Mouse (Mus musculus): Measurements from ENCODE around the gene Gm20388.

DNA sequence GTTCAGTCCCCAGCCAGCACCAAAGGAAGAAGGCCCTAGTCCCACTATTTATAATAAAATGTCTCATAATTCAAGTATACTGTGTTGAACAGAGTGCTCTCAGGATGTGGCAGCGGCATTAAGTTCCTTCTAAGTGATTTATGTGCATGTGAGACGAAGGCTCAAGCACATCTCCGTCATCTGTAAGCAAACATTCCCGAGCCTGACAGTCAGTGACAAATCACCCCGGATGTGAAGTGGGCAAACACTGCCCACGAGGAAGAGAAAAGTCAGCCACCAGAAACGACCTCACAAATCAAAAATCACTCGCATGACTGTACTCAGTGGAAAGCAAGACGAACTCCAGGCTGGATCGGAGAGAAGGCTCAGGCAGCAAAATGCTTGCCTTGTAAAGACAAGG, 3883.3 kb downstream of the Gm20388 start:
- TF ChIP-seq POLR2A (IDR thresholded peaks at IDR 0.05; ENCODE audit: borderline replicate concordance, control insufficient read depth, low read depth, low read length) (no peak), CTCF (IDR thresholded peaks at IDR 0.05; ENCODE audit: control insufficient read depth, insufficient read depth, low read length) (no peak)

Measured in bone marrow, adult 2 months (tissue).